Mouse (Mus musculus): ENCODE results near the gene Lefty2. TPM values are rescaled to one million over a fixed set of nuclear protein-coding genes. Genes with fewer than 3 reads are reported as not detected.

The Lefty2 gene
- polyA plus RNA-seq (2015; fragmentation: Nextera tagmentation; extraction: Ambion mirVana) = not detected in 2 replicates

DNA sequence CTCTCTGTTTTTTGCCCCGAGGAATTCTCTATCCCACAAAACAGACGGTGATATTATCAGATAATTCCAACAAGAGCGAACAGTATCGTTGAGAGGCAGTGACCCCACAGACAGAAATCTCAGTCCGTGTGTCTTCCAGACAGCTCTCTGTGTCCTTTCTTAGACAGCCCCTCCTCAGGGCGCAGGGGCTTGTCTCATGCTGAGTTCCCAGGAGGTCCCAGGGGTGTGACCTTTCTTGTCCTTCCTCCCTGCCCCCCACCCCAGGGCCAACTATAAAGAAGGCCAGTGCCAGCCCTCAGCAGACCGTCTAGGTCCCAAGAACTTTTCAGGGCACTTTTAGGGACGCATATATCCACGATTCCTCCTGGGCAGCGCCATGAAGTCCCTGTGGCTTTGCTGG lies at the start of gene Lefty2:
Lefty2 (plus strand) TSS at position 301 of the 400 bp plus-strand sequence.
- WGBS = 62% methylated on average over 10 of the region's 10 CpGs
- peaks cover 27% of the 10 kb centered on the region for H3K27me3 ChIP-seq (replicated peaks)
- no peak for ATAC-seq (ENCODE audit: insufficient read depth, low FRiP score, low read depth)
- H3K4me1 ChIP-seq = no peaks in the 10 kb centered on the region
- no peak within 1 kb of the TSS for H3K4me3 ChIP-seq (replicated peaks)
- no peak within 1 kb of the TSS for H3K9ac ChIP-seq
- H3K27ac ChIP-seq = no peak within 1 kb of the TSS
- H3K4me2 ChIP-seq = no peak within 1 kb of the TSS
- H3K36me3 ChIP-seq = no peaks in the 10 kb centered on the region
- no peaks in the 10 kb centered on the region for H3K9me3 ChIP-seq

DNA sequence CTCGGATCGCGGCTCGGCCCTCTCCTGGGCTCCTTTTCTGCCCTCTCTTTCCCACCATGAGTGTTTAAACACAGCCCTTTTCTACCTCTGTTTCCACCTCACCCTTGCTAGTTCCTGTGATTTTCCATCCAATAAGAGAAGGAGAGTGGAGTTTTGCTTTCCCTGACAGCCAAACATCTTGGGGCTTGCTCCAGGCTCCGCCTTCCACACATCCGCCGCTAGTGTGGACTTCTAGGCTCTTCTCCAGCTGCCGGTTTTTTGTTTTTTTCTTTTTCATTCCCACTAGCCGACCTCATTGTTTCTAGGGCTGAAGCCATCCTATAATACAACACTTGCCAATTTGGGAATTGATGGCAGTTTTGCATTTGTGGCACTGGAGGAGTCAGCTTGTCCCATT lies 44.8 kb upstream of the Lefty2 start:
- WGBS = 2% methylated on average over 9 of the region's 9 CpGs
- Histone ChIP-seq H3K27me3 (replicated peaks) (no peaks in the 10 kb centered on the region), H3K4me1 (peaks cover 19% of the 10 kb centered on the region), H3K9me3 (no peaks in the 10 kb centered on the region), H3K4me3 (replicated peaks) (peak overlapping the region; percentile 20), H3K36me3 (no peaks in the 10 kb centered on the region), H3K27ac (peak overlapping the region; percentile 99), H3K4me2 (peak overlapping the region; percentile 53), H3K9ac (no peak overlapping the region)
- ATAC-seq (ENCODE audit: insufficient read depth, low FRiP score, low read depth) = peak; percentile 59

DNA sequence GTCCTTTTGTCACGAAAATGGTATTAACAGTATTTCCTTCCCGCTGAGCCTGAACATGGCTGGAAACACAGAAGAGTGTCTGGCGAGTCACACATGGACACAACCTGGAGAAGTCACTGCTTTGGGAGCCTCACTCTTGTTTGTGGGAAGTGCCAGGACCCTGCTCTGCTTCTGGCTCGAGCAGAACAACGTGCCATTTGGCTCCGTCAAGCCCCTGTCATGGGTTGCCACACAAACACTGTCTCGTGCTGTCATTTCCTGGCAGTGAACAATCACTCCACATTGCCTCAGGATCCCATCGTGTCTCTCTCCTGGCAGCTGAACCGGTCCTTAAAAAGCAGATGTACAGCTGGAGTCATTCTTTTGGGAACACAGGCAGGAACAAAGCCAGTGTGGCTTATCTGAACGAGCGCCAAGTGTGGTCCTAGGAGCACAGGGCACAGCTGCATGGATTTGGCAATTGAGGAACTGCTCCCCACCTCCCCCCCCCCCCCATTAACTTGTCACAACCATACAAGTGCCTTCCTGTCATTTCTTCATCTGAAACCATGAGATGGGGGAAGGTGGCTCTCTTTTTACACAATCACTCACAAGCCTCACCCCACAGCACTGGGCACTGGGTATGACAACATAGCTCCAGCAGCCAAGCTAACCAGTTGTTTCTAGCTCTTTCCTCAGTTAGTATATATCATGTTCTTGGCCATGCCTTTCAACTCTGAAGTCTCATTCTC lies 44.2 kb upstream of the Lefty2 start:
- ATAC-seq (ENCODE audit: insufficient read depth, low FRiP score, low read depth) = no peak
- 12% methylated on average over 11 of the region's 11 CpGs for WGBS

DNA sequence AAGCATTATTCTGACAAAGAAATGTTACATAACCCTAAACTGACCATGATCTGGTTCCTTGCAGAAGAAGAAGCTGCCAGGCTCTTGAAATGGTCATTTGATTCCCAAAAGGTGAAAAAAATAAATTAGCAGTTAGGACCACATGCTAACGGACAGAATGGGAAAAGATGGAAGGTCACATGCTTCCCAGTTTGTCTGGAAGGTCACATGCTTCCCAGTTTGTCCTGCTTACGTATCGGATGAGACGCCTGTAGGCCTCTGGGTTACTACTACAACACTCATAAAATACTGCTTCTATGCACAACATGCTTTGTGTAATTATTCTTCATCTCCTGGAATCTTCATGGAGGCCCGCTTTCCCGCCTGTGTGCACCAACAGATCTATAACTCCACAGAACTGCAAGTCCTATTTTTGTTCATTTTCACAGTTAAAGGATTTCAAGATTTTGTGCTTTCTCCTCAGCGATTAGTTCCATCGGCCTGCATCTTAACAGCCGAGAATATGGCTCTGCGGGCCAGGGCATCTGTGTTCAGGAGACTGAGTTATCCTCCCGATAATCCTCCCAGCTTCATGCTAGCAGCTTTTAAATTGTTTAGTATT lies 43.1 kb upstream of the Lefty2 start:
- Histone ChIP-seq H3K4me1 (peaks cover 19% of the 10 kb centered on the region), H3K27ac (peak overlapping the region; percentile 99), H3K36me3 (no peaks in the 10 kb centered on the region), H3K4me3 (replicated peaks) (peak overlapping the region; percentile 78), H3K9ac (0 out of 2 replicates have a peak overlapping the region, but pooled peaks have one; percentile 46), H3K27me3 (replicated peaks) (no peaks in the 10 kb centered on the region), H3K9me3 (no peaks in the 10 kb centered on the region), H3K4me2 (peak overlapping the region; percentile 81)
- WGBS = 31% methylated on average over 11 of the region's 11 CpGs
- ATAC-seq (ENCODE audit: insufficient read depth, low FRiP score, low read depth) = no peak

More for the DNA sequence above, 44.2 kb upstream of the Lefty2 start:
- Histone ChIP-seq H3K9me3 (no peaks in the 10 kb centered on the region), H3K4me1 (peaks cover 19% of the 10 kb centered on the region), H3K4me3 (replicated peaks) (peak overlapping the region; percentile 20), H3K9ac (peak overlapping the region; percentile 6; the same call in 1 of the 2 replicates), H3K36me3 (no peaks in the 10 kb centered on the region), H3K27ac (peak overlapping the region; percentile 99), H3K27me3 (replicated peaks) (no peaks in the 10 kb centered on the region), H3K4me2 (peak overlapping the region; percentile 53)

DNA sequence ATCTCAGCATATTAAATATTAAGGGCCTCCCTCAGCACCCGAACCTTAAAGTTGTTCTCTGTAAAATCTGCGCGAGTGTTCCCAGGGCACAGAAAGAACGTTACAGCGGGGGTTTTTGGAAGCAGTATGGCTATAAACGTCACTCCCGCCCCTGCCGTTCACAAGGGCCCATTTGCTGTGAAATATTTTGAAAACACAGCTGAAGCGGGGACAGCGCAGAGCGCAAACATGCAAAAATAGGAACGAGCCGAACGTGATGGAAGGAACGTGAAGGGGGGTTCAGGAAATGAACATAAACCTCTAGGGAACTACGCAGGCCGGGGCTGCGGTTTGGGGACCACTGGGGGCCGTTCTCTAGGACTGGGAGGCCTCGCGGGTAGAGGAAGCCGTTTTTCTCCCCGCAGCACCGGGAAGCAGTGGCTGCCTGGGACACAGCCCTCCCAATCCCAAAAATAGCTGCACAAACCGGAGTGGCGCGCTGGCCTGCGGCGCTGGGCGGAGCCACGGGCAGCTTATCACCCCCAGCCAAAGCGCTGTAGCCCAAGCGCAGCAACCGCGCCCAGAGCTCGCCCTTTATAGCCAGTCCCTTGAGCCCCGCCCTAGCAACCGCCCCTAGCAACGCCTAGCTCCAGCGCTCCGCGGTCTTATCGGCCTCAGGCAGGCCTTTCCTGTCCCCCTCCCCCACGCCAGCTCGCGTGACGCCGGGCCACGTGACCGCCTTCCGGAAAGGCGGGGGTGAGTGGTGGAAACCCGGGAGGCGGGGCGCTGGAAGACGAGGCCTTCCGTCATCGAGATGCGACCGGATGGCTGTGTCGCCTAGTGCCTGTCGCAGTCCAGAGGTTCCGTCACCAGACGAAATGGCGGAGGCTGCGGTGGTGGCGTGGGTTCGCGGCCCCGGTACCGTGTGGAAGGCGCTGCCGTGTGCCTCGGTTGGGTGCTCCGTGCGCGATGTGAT lies 42.3 kb upstream of the Lefty2 start, which contains the start of gene Sde2:
Sde2 (plus strand) TSS at position 812 of the 955 bp plus-strand sequence.
- H3K4me1 ChIP-seq = peaks cover 19% of the 10 kb centered on the region
- no peaks in the 10 kb centered on the region for H3K9me3 ChIP-seq
- H3K4me2 ChIP-seq = peak within 1 kb of the TSS; percentile 81
- peak within 1 kb of the TSS; percentile 78 for H3K4me3 ChIP-seq (replicated peaks)
- H3K27me3 ChIP-seq (replicated peaks) = no peaks in the 10 kb centered on the region
- peaks cover 3% of the 10 kb centered on the region; the same call in 1 of the 2 replicates for H3K36me3 ChIP-seq
- peak within 1 kb of the TSS; percentile 99 for H3K27ac ChIP-seq
- peak within 1 kb of the TSS; percentile 69 for H3K9ac ChIP-seq
- WGBS = under 1% methylated on average over 77 of the region's 77 CpGs
- ATAC-seq (ENCODE audit: insufficient read depth, low FRiP score, low read depth) = peak; percentile 99

DNA sequence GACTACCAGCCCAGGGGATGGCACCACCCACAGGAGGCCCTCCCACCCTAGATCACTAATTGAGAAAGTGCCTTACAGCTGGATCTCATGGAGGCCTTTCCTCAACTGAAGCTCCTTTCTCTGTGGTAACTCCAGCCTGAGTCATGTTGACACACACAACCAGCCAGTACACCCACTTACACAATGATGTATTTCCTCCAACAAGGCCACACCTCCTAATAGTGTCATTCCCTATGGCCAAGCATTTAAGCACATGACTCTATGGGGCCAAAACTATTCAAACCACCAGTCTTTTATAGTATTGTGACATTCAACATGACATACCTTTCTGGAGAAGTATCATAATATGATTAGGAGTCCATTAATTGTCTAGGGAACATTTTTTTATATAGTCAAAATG lies 34.1 kb upstream of the Lefty2 start:
- no peaks in the 10 kb centered on the region for H3K27me3 ChIP-seq (replicated peaks)
- no peak overlapping the region for H3K4me2 ChIP-seq
- H3K4me3 ChIP-seq (replicated peaks) = no peak overlapping the region
- no peak overlapping the region for H3K9ac ChIP-seq
- H3K9me3 ChIP-seq = no peaks in the 10 kb centered on the region
- H3K27ac ChIP-seq = no peak overlapping the region
- H3K36me3 ChIP-seq = peaks cover 58% of the 10 kb centered on the region
- H3K4me1 ChIP-seq = no peaks in the 10 kb centered on the region
- no peak for ATAC-seq (ENCODE audit: insufficient read depth, low FRiP score, low read depth)

DNA sequence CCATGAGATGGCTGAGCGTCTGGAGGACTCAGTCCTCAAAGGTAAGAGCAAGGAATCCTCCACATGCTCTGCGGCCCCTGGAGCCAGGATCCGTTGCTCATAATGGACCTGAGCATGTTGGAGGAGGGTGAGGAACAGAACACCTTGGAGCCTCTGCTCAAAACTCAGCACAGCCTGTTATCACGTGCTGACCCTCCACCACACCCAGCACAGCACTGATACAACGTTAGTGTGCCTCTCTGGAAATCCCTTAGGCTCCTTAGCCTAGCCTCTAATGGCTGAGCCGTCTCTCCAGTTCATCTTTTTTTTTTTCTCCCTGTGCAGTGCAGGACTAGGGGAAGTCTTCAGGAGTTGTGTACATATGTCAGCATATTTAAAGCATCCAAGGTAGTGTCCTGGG lies 32.9 kb upstream of the Lefty2 start:
- Histone ChIP-seq H3K9me3 (no peaks in the 10 kb centered on the region), H3K4me2 (no peak overlapping the region), H3K4me3 (replicated peaks) (no peak overlapping the region), H3K27me3 (replicated peaks) (no peaks in the 10 kb centered on the region), H3K9ac (no peak overlapping the region), H3K36me3 (peaks cover 64% of the 10 kb centered on the region), H3K27ac (no peak overlapping the region), H3K4me1 (no peaks in the 10 kb centered on the region)
- 0 out of 2 replicates have a peak, but pooled peaks have one; percentile 43 for ATAC-seq (ENCODE audit: insufficient read depth, low FRiP score, low read depth)
- WGBS = 81% methylated on average over 6 of the region's 6 CpGs

DNA sequence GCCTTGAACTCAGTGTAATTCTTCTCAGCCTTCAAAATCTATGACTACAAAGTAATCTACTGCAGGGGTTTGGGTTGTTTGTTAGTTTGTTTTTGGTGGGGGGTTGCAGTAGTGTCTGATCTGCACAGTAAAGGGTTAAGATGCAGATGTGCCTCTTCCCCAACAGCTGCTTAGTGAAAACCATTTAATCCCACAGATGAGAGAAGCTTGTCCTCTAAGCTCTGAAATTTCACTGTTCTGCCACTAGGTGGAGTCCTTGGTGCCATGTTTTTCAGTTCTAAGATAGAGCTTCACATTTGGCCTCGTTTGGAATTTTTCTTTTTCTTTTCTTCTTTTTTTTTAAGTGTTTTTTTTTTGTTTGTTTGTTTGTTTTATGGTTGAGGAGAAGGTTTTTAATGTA lies 29.3 kb upstream of the Lefty2 start:
- Histone ChIP-seq H3K27ac (no peak overlapping the region), H3K36me3 (peaks cover 59% of the 10 kb centered on the region), H3K27me3 (replicated peaks) (no peaks in the 10 kb centered on the region), H3K9me3 (no peaks in the 10 kb centered on the region), H3K4me2 (no peak overlapping the region), H3K9ac (no peak overlapping the region), H3K4me3 (replicated peaks) (no peak overlapping the region), H3K4me1 (no peaks in the 10 kb centered on the region)
- WGBS = 5% methylated on average over 1 of the region's 1 CpGs
- no peak for ATAC-seq (ENCODE audit: insufficient read depth, low FRiP score, low read depth)

DNA sequence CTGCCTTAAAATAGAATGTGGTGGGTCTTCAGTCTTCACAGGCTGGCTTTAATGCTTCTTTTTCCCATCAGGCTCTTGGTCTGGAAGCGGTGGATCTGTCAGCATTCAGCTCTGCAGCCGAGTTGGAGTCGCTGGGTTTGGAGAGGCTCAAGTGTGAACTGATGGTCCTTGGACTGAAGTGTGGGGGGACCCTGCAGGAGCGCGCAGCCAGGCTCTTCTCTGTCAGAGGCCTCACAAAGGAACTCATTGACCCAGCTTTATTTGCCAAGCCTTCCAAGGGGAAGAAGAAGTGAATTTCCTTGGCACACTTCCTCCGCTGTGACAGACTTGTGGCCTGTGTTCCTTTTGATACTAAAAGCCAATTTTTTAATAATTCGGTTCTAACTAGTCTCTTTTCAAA lies 26.9 kb upstream of the Lefty2 start:
- H3K4me1 ChIP-seq = no peaks in the 10 kb centered on the region
- H3K9ac ChIP-seq = no peak overlapping the region
- H3K4me3 ChIP-seq (replicated peaks) = no peak overlapping the region
- ATAC-seq (ENCODE audit: insufficient read depth, low FRiP score, low read depth) = no peak
- H3K4me2 ChIP-seq = no peak overlapping the region
- H3K27me3 ChIP-seq (replicated peaks) = no peaks in the 10 kb centered on the region
- H3K36me3 ChIP-seq = peaks cover 43% of the 10 kb centered on the region
- no peak overlapping the region for H3K27ac ChIP-seq
- WGBS = 89% methylated on average over 7 of the region's 7 CpGs
- H3K9me3 ChIP-seq = no peaks in the 10 kb centered on the region

DNA sequence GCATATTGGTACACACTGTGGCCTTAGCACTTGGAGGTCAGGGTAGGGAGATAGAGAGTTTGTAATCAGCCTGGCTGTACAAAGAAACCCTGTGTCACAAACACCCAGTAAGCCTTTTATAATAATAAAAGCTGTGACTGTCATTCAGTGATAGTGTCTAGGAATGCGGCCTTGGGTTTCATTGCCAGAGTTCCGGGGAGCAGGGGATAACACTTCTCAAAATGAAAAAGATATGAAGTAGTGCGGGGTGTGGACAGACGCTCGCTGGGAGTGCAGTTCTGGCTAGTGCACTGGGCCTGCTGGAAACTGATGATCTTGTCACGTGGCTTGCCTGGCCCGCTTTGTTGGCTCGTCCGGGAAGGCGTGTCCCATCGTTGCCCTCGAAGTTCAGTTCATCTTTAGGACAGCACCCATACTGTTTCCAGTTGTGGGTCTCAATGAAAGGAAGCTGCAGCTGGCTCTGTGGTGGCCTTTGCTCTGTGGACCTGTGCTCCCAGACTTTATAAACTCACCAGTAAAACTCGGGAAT lies 22.7 kb upstream of the Lefty2 start:
- Histone ChIP-seq H3K9ac (no peak overlapping the region), H3K4me3 (replicated peaks) (no peak overlapping the region), H3K4me1 (no peaks in the 10 kb centered on the region), H3K9me3 (no peaks in the 10 kb centered on the region), H3K4me2 (no peak overlapping the region), H3K36me3 (peaks cover 17% of the 10 kb centered on the region; the same call in 1 of the 2 replicates), H3K27ac (no peak overlapping the region), H3K27me3 (replicated peaks) (no peaks in the 10 kb centered on the region)
- no peak for ATAC-seq (ENCODE audit: insufficient read depth, low FRiP score, low read depth)
- 64% methylated on average over 13 of the region's 13 CpGs for WGBS

DNA sequence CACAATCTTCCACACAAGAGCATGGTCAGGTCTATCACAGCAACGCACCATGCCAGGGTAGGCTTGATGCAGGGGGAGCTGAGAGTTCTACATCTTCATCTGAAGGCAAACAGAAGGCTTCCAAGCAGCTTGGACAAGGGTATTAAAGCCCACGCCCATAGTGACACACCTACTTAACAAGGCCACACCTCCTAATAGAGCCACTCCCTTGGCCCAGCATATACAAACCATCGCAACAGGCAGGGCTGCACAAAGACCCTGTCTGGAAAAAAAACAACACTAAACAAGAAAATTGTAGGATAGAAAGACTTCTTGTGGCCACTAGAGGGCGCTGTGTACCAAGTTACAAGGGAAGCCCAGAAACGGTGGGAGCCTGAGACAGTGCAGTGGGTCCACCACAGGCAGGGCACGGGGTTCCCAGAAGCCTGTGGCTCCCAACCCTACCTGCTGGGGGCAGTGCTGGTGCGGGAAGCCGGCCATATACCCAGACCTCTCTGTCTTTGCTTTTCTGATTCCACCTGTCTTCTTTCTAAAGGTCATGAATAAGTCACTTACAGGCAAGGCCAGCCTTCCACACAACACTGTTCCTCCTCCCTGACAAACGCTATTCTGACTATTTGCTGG lies 18.9 kb upstream of the Lefty2 start:
- Histone ChIP-seq H3K9me3 (no peaks in the 10 kb centered on the region), H3K4me3 (replicated peaks) (no peak overlapping the region), H3K27me3 (replicated peaks) (no peaks in the 10 kb centered on the region), H3K4me2 (no peak overlapping the region), H3K9ac (no peak overlapping the region), H3K36me3 (no peaks in the 10 kb centered on the region), H3K27ac (no peak overlapping the region), H3K4me1 (no peaks in the 10 kb centered on the region)
- ATAC-seq (ENCODE audit: insufficient read depth, low FRiP score, low read depth) = peak; percentile 56; the same call in 1 of the 2 replicates
- 17% methylated on average over 9 of the region's 9 CpGs for WGBS

Data from stomach, embryonic 15.5 days (tissue).